Mouse (Mus musculus) right cerebral cortex, adult 2 months (tissue): ENCODE measurements around the gene Ikzf1.

Source experiments
- DNase-seq, 2 experiments: peaks; one replicate each; pipeline ENCODE4 v3.0.0; 2021 to 2022; ENCODE audit warnings: low spot score in 2 of 2

Ikzf1 gene

GRCm38 (mm10) chr11:11765414-11765813 is 80.6 kb downstream of the Ikzf1 start:
- no peak for DNase-seq

GRCm38 (mm10) chr11:11766105-11766504 is 81.3 kb downstream of the Ikzf1 start:
- DNase-seq = no peak

- DNase-seq = no peak
These were observed 81.9 kb downstream of the Ikzf1 start for GRCm38 (mm10) chr11:11766736-11767135.

GRCm38 (mm10) chr11:11768057-11768456 is 83.3 kb downstream of the Ikzf1 start:
- no peak for DNase-seq

- DNase-seq = no peak
These were observed 84.5 kb downstream of the Ikzf1 start for GRCm38 (mm10) chr11:11769281-11769680.

- no peak for DNase-seq
These were observed 85.9 kb downstream of the Ikzf1 start for GRCm38 (mm10) chr11:11770691-11771090.

- no peak for DNase-seq
These were observed 87.4 kb downstream of the Ikzf1 start for GRCm38 (mm10) chr11:11772196-11772595.

- no peak for DNase-seq
These were observed 89.6 kb downstream of the Ikzf1 start for GRCm38 (mm10) chr11:11774384-11774783.

GRCm38 (mm10) chr11:11774893-11775292 is 90.1 kb downstream of the Ikzf1 start:
- no peak for DNase-seq

- no peak for DNase-seq
These were observed 91.4 kb downstream of the Ikzf1 start for GRCm38 (mm10) chr11:11776071-11776821.

GRCm38 (mm10) chr11:11776822-11777174 is 92.0 kb downstream of the Ikzf1 start:
- DNase-seq = no peak

- DNase-seq = no peak
These were observed 92.4 kb downstream of the Ikzf1 start for GRCm38 (mm10) chr11:11777246-11777645.

GRCm38 (mm10) chr11:11777796-11778195 is 93.0 kb downstream of the Ikzf1 start:
- no peak for DNase-seq

GRCm38 (mm10) chr11:11778345-11778744 is 93.5 kb downstream of the Ikzf1 start:
- peak in 1 of 2 experiments; percentile 26 for DNase-seq

GRCm38 (mm10) chr11:11781728-11782127 is 96.9 kb downstream of the Ikzf1 start:
- DNase-seq = no peak

GRCm38 (mm10) chr11:11785457-11785856 is 100.7 kb downstream of the Ikzf1 start:
- no peak for DNase-seq

- DNase-seq = peak; percentile 84 to 86
These were observed 103.7 kb downstream of the Ikzf1 start for GRCm38 (mm10) chr11:11788521-11788974.

GRCm38 (mm10) chr11:11794626-11795025 is 109.8 kb downstream of the Ikzf1 start:
- DNase-seq = no peak

GRCm38 (mm10) chr11:11798690-11799089 is 113.9 kb downstream of the Ikzf1 start:
- no peak for DNase-seq

GRCm38 (mm10) chr11:11800304-11800703 is 115.5 kb downstream of the Ikzf1 start:
- no peak for DNase-seq

- no peak for DNase-seq
These were observed 116.3 kb downstream of the Ikzf1 start for GRCm38 (mm10) chr11:11801067-11801466.

GRCm38 (mm10) chr11:11804421-11804820 is 119.6 kb downstream of the Ikzf1 start:
- DNase-seq = no peak

- DNase-seq = no peak
These were observed 121.1 kb downstream of the Ikzf1 start for GRCm38 (mm10) chr11:11805951-11806350.
